Mouse (Mus musculus) limb, embryonic 11.5 days (tissue): ENCODE data around the gene Atp5h. TPM values are rescaled to one million over a fixed set of nuclear protein-coding genes. Genes with fewer than 3 reads are reported as not detected.
A peak's percentile ranks its signal among the peaks of the same experiment; 100 is the strongest.

Experiments
- ATAC-seq: fragments of 200-750 bp; cut with Nextera tagmentation; 2 replicates; pipeline ENCODE4 v1.8.0; 2017; ENCODE audit warnings: low read depth; ENCODE audit not compliant: insufficient number of reproducible peaks, low FRiP score, low TSS enrichment
- DNase-seq: peaks from one replicate; pipeline ENCODE4 v3.0.0-alpha.2; 2015; ENCODE audit warnings: low spot score
- H3K27ac ChIP-seq: fragments of 300-500 bp; sonication (generic); replicated peaks from 2 replicates; pipeline ENCODE4 v1.5.1; 2014; ENCODE audit warnings: low read depth, mild to moderate bottlenecking, low read length
- H3K27me3 ChIP-seq: fragments of 300-500 bp; sonication (generic); 2 replicates; pipeline ENCODE4 v1.6.1; 2014; ENCODE audit warnings: mild to moderate bottlenecking, low read length, mixed read lengths; ENCODE audit not compliant: control insufficient read depth, insufficient read depth
- H3K36me3 ChIP-seq: fragments of 300-500 bp; sonication (generic); 2 replicates; pipeline ENCODE4 v1.6.1; 2014; ENCODE audit warnings: mild to moderate bottlenecking, low read length, moderate library complexity, mixed read lengths; ENCODE audit not compliant: control insufficient read depth, insufficient read depth
- H3K4me1 ChIP-seq: fragments of 300-500 bp; sonication (generic); 2 replicates; pipeline ENCODE4 v1.6.1; 2014; ENCODE audit warnings: low read length, mixed read lengths; ENCODE audit not compliant: control insufficient read depth, insufficient read depth
- H3K4me2 ChIP-seq: fragments of 300-500 bp; sonication (generic); 2 replicates; pipeline ENCODE4 v1.6.1; 2014; ENCODE audit warnings: low read depth, mild to moderate bottlenecking, moderate library complexity; ENCODE audit not compliant: severe bottlenecking
- H3K4me3 ChIP-seq: fragments of 300-500 bp; sonication (generic); 2 replicates; pipeline ENCODE4 v1.5.1; 2014; ENCODE audit warnings: low read depth, low read length
- H3K9ac ChIP-seq: fragments of 300-500 bp; sonication (generic); 2 replicates; pipeline ENCODE4 v1.6.1; 2014; ENCODE audit warnings: mild to moderate bottlenecking, low read length
- H3K9me3 ChIP-seq: fragments of 300-500 bp; sonication (generic); 2 replicates; pipeline ENCODE4 v1.6.1; 2016; ENCODE audit warnings: low read length; ENCODE audit not compliant: control insufficient read depth
- WGBS: fragments of 180-500 bp; shearing (Covaris S2); extraction: QIAGEN DNeasy Blood & Tissue Kit; methylation state at CpG from one replicate; pipeline ENCODE4 v1.1.7; 2014; 5-methylcytosine and 5-hydroxymethylcytosine counted together
- polyA plus RNA-seq: library from polyadenylated mRNA; unstranded; fragments of >200 nt; fragmentation: Nextera tagmentation; extraction: Ambion mirVana; gene quantifications from 2 replicates; pipeline ENCODE4 v1.2.1, GENCODE M21; 2014

The Atp5h gene
- polyA plus RNA-seq, 1 experiment from 2014 or later, result 943 TPM

DNA sequence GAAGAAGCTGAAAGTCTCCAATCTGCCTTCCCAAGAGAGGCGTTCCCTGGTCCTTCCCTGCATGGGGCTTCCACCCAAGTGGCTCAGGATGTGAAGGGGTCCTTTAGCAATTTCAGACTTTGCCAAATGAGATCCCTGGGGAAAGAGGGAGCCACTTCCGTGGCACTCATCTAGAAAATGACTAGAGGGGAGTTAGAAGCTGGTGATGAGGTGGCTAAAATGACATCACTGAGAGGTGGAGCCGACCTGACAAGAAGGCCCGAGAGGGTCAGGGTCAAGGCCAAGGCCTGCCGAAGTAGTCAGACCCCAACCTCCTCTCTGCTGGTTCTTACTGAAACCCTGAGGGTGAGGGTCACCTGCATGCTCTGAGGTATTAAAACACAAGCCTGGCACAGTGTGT is 36.9 kb downstream of the Atp5h start:
- H3K36me3 ChIP-seq, result no peaks in the 10 kb centered on the region
- no peaks in the 10 kb centered on the region for H3K27me3 ChIP-seq
- no peaks in the 10 kb centered on the region; the same call in 1 of the 2 replicates for H3K9me3 ChIP-seq
- H3K4me1 ChIP-seq, result peaks cover 23% of the 10 kb centered on the region
- ATAC-seq, result no peak
- H3K4me2 ChIP-seq, result peak overlapping the region; percentile 83
- DNase-seq, result no peak
- no peak overlapping the region for H3K27ac ChIP-seq
- H3K4me3 ChIP-seq, result peak overlapping the region; percentile 62
- WGBS, result 18% methylated on average over 5 of the region's 5 CpGs
- H3K9ac ChIP-seq, result peak overlapping the region; percentile 88

DNA sequence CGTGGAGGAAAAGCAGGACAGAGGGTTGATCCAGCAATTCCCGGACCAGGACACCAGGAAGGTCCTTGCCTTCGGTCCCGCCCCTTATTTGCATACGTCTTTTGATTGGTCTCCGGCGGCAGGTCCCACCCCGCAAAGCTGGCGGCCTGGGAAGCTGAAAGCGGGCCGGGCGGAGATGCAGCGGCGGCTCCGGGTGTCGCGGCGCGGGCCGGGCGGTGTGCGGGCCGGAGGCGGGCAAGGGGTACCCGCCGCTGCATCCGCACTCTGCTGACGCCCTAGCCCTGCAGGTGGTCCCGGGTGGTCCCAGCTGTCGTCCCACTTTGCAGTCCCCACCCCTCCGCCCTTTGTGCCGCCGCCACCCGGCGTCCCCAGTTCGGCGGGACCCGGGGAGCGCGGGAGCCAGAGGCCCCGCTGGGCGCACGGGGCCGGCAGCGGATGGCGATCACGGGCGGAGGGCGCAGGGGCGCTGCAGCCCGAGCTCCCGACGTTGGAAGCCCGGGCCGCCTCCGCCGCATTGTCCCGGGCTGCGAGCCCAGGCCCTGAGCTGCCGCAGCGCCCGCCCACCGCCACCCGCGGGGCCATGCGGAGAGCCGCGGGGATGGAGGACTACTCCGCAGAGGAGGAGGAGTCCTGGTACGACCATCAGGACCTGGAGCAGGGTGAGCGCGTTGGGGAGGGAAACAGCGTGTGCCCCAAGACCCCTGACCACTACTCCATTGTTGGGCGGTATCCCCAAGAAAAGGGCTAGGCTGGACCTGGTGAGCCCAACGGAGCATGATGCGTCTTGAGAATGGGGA is 37.8 kb downstream of the Atp5h start, which contains the start of gene Cdr2l:
Cdr2l (plus strand) TSS at position 174 of the 797 bp plus-strand sequence.
- DNase-seq, result peak; percentile 91
- Histone ChIP-seq H3K27ac (peak within 1 kb of the TSS; percentile 37; the same call in 1 of the 2 replicates), H3K36me3 (no peaks in the 10 kb centered on the region), H3K9ac (peak within 1 kb of the TSS; percentile 88), H3K4me1 (peaks cover 23% of the 10 kb centered on the region), H3K27me3 (no peaks in the 10 kb centered on the region), H3K4me2 (peak within 1 kb of the TSS; percentile 83), H3K9me3 (no peaks in the 10 kb centered on the region; the same call in 1 of the 2 replicates), H3K4me3 (peak within 1 kb of the TSS; percentile 62)
- ATAC-seq, result peak; percentile 85
- WGBS, result under 1% methylated on average over 74 of the region's 76 CpGs

DNA sequence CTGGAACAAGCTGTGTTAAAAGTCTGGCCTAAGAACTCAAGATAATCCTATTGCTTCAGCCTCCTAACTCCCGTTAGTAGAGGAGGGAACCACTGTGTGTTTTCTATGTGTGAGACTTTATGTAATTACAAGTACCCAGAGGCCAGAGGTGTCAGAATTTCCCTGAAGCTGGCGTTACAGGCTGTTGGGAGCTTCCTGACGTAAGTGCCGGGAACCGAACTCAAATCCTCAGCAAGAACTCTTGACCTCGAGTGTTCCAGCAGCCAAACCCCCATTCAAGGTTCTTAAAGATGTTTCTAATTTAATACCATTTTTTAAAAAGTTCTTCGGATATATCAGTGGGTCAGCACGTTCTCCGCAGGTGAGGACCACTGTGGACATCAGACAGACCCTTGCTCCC is 38.5 kb downstream of the Atp5h start:
- DNase-seq, result peak; percentile 44
- H3K4me2 ChIP-seq, result peak overlapping the region; percentile 83
- H3K9me3 ChIP-seq, result no peaks in the 10 kb centered on the region; the same call in 1 of the 2 replicates
- ATAC-seq, result no peak
- H3K4me1 ChIP-seq, result peaks cover 23% of the 10 kb centered on the region
- no peaks in the 10 kb centered on the region for H3K36me3 ChIP-seq
- H3K27ac ChIP-seq, result no peak overlapping the region
- 0 out of 2 replicates have a peak, but pooled peaks cover under 1% of the 10 kb centered on the region for H3K27me3 ChIP-seq
- H3K9ac ChIP-seq, result no peak overlapping the region
- peak overlapping the region; percentile 62 for H3K4me3 ChIP-seq
- 7% methylated on average over 9 of the region's 9 CpGs for WGBS

DNA sequence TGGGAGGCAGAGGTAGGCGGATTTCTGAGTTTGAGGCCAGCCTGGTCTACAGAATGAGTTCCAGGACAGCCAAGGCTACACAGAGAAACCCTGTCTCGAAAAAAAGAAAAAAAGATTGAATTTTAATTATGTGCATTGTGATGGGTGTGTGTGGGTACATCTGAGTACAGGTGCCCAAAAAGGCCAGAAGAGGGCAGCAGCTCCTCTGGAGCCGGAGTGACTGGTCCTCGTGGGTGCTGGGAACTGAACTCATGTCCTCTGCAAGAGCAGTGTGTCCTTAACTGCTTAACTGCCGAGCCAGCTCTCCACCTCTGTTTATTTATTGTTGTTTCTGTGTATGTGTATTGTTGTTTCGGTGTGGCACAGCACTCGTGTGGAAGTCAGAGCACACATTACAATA is 41.9 kb downstream of the Atp5h start:
- H3K9me3 ChIP-seq, result no peaks in the 10 kb centered on the region; the same call in 1 of the 2 replicates
- no peak overlapping the region for H3K27ac ChIP-seq
- peaks cover 15% of the 10 kb centered on the region for H3K4me1 ChIP-seq
- 87% methylated on average over 7 of the region's 7 CpGs for WGBS
- no peak overlapping the region for H3K9ac ChIP-seq
- H3K36me3 ChIP-seq, result no peaks in the 10 kb centered on the region
- H3K27me3 ChIP-seq, result peaks cover 27% of the 10 kb centered on the region
- H3K4me2 ChIP-seq, result no peak overlapping the region
- no peak overlapping the region for H3K4me3 ChIP-seq
- no peak for DNase-seq
- no peak for ATAC-seq

DNA sequence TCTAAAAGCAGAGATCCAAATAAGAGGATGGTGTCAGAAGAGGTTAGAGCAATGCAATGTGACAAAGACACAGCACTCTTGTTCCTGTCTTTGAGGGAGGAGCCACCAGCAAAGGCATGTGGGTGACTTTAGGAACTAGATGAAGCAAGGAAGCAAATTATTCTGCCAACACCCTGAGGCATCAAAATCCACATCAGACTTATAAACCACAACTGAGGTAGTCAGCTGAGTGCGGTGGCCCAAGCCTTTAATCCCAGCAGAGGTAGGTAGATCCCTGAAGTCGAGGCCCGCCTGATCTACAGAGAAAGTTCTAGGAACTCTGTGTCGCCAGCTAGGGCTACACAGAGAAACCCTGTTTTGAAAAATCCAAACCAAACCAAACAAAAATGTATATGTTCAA is 42.5 kb downstream of the Atp5h start:
- Histone ChIP-seq H3K36me3 (no peaks in the 10 kb centered on the region), H3K27me3 (peaks cover 27% of the 10 kb centered on the region)
- no peak for ATAC-seq

GRCm38 (mm10) chr11:115376722-115377121 is 43.0 kb downstream of the Atp5h start:
- H3K9me3 ChIP-seq, result no peaks in the 10 kb centered on the region; the same call in 1 of the 2 replicates
- H3K9ac ChIP-seq, result no peak overlapping the region
- H3K4me3 ChIP-seq, result no peak overlapping the region
- peaks cover 27% of the 10 kb centered on the region for H3K27me3 ChIP-seq
- no peaks in the 10 kb centered on the region for H3K36me3 ChIP-seq
- ATAC-seq (no peak), DNase-seq (no peak)
- no peak overlapping the region for H3K27ac ChIP-seq
- WGBS, result 70% methylated on average over 7 of the region's 7 CpGs
- H3K4me2 ChIP-seq, result no peak overlapping the region
- H3K4me1 ChIP-seq, result peaks cover 10% of the 10 kb centered on the region; the same call in 1 of the 2 replicates

More for the DNA sequence above, 42.5 kb downstream of the Atp5h start:
- no peak overlapping the region for H3K4me3 ChIP-seq
- no peak overlapping the region for H3K4me2 ChIP-seq
- WGBS, result 90% methylated on average over 4 of the region's 4 CpGs
- DNase-seq, result no peak
- no peak overlapping the region for H3K9ac ChIP-seq
- no peak overlapping the region for H3K27ac ChIP-seq
- peaks cover 10% of the 10 kb centered on the region; the same call in 1 of the 2 replicates for H3K4me1 ChIP-seq
- H3K9me3 ChIP-seq, result no peaks in the 10 kb centered on the region; the same call in 1 of the 2 replicates

DNA sequence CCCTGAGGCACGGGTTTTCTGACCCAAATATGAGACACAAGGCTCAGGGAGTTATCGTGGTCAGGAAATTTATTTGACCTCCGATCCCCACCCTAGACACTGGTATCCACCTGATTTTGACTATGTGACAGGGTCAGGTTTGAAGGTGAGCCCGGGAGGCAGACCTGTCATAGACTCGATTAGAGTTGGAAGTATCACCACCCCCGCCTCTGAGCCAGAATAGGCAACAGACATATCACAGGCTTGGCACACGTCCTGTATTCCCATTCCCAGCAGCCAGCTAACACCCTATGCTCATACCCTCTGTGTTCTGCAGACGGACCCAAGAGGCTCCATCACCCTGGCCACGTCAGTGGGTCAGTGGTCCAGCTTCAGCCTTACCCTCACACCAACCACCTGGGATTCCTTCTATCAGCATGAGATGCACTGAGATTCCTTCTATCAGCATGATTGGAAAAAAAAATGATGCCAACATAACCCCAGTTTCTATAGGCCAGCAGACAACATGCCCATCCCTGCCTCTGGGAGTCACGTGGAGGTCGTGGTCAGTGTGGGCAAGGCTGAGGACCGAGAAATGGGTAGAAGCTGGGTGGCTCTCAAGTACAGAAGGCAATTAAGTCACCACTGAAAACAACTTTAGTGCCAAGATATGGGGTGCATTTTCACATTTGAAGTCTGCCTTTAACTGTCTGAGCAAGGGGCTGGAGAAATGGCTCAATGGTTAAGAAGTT is 44.9 kb downstream of the Atp5h start:
- H3K9ac ChIP-seq, result no peak overlapping the region
- DNase-seq, result no peak
- H3K4me1 ChIP-seq, result peaks cover 5% of the 10 kb centered on the region; the same call in 1 of the 2 replicates
- no peak overlapping the region; the same call in 1 of the 2 replicates for H3K4me2 ChIP-seq
- H3K4me3 ChIP-seq, result no peak overlapping the region
- ATAC-seq, result no peak
- no peaks in the 10 kb centered on the region for H3K36me3 ChIP-seq
- no peaks in the 10 kb centered on the region; the same call in 1 of the 2 replicates for H3K9me3 ChIP-seq
- peaks cover 33% of the 10 kb centered on the region for H3K27me3 ChIP-seq
- no peak overlapping the region for H3K27ac ChIP-seq
- 63% methylated on average over 12 of the region's 12 CpGs for WGBS
